Mouse (Mus musculus): ENCODE measurements around the gene Nrp1.

Gene Nrp1

GRCm38 (mm10) chr8:128419984-128420383 is 61.6 kb downstream of the Nrp1 start:
- no peak for DNase-seq (ENCODE audit: low spot score)

GRCm38 (mm10) chr8:128420402-128420801 is 62.0 kb downstream of the Nrp1 start:
- no peak for DNase-seq (ENCODE audit: low spot score)

- no peak for DNase-seq (ENCODE audit: low spot score)
These were observed 65.4 kb downstream of the Nrp1 start for GRCm38 (mm10) chr8:128423813-128424212.

GRCm38 (mm10) chr8:128424626-128425333 is 66.4 kb downstream of the Nrp1 start:
- no peak for DNase-seq (ENCODE audit: low spot score)

- no peak for DNase-seq (ENCODE audit: low spot score)
These were observed 68.7 kb downstream of the Nrp1 start for GRCm38 (mm10) chr8:128427071-128427470.

GRCm38 (mm10) chr8:128428971-128429370 is 70.6 kb downstream of the Nrp1 start:
- DNase-seq (ENCODE audit: low spot score) = no peak

- no peak for DNase-seq (ENCODE audit: low spot score)
These were observed 72.7 kb downstream of the Nrp1 start for GRCm38 (mm10) chr8:128431082-128431481.

- no peak for DNase-seq (ENCODE audit: low spot score)
These were observed 77.3 kb downstream of the Nrp1 start for GRCm38 (mm10) chr8:128435749-128436148.

GRCm38 (mm10) chr8:128437156-128437825 is 78.9 kb downstream of the Nrp1 start:
- no peak for DNase-seq (ENCODE audit: low spot score)

- no peak for DNase-seq (ENCODE audit: low spot score)
These were observed 83.0 kb downstream of the Nrp1 start for GRCm38 (mm10) chr8:128441407-128441806.

GRCm38 (mm10) chr8:128445596-128445995 is 87.2 kb downstream of the Nrp1 start:
- no peak for DNase-seq (ENCODE audit: low spot score)

GRCm38 (mm10) chr8:128446636-128447035 is 88.2 kb downstream of the Nrp1 start:
- DNase-seq (ENCODE audit: low spot score) = no peak

- DNase-seq (ENCODE audit: low spot score) = no peak
These were observed 88.9 kb downstream of the Nrp1 start for GRCm38 (mm10) chr8:128447320-128447719.

- no peak for DNase-seq (ENCODE audit: low spot score)
These were observed 92.1 kb downstream of the Nrp1 start for GRCm38 (mm10) chr8:128450390-128451032.

GRCm38 (mm10) chr8:128451121-128451520 is 92.7 kb downstream of the Nrp1 start:
- no peak for DNase-seq (ENCODE audit: low spot score)

- DNase-seq (ENCODE audit: low spot score) = no peak
These were observed 95.1 kb downstream of the Nrp1 start for GRCm38 (mm10) chr8:128453471-128453870.

- no peak for DNase-seq (ENCODE audit: low spot score)
These were observed 95.6 kb downstream of the Nrp1 start for GRCm38 (mm10) chr8:128454026-128454425.

GRCm38 (mm10) chr8:128457277-128457676 is 98.9 kb downstream of the Nrp1 start:
- DNase-seq (ENCODE audit: low spot score) = no peak

GRCm38 (mm10) chr8:128459704-128460103 is 101.3 kb downstream of the Nrp1 start:
- no peak for DNase-seq (ENCODE audit: low spot score)

GRCm38 (mm10) chr8:128461716-128462115 is 103.3 kb downstream of the Nrp1 start:
- DNase-seq (ENCODE audit: low spot score) = no peak

GRCm38 (mm10) chr8:128463162-128463561 is 104.8 kb downstream of the Nrp1 start:
- no peak for DNase-seq (ENCODE audit: low spot score)

- no peak for DNase-seq (ENCODE audit: low spot score)
These were observed 105.7 kb downstream of the Nrp1 start for GRCm38 (mm10) chr8:128464056-128464623.

GRCm38 (mm10) chr8:128465553-128465952 is 107.1 kb downstream of the Nrp1 start:
- DNase-seq (ENCODE audit: low spot score) = no peak

Data from testis, postnatal 10 days (tissue).